Mouse (Mus musculus): ENCODE measurements around the gene F13a1. TPM values are rescaled to one million over a fixed set of nuclear protein-coding genes. Genes with fewer than 3 reads are reported as not detected.

The F13a1 gene
- polyA plus RNA-seq, 1 experiment from 2014 or later: 10.1 TPM

DNA sequence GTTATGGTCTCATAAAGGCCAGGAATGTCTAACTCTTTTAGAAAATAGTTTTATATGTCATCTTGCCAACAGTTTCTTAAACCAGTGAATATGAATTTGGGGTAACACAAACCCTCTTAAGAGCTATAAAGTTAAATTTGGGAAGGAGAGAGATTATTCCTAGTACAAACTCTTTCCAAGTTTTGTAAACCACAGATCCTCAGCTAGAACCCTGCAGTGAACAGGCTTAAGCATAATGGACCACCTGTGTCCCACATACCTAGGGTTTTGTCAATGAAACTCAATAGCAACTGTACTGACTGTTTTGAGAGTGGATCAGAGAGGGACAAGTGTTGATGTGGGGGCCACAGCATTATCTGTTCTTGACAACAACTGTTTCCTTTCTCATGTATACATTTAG lies 96.4 kb downstream of the F13a1 start:
- ATAC-seq (replicated peaks; ENCODE audit: insufficient number of reproducible peaks, insufficient read depth, low FRiP score, low read depth): no peak
- H3K4me3 ChIP-seq: no peak overlapping the region
- no peaks in the 10 kb centered on the region for H3K27me3 ChIP-seq
- no peaks in the 10 kb centered on the region for H3K4me1 ChIP-seq (replicated peaks)
- no peak overlapping the region for H3K27ac ChIP-seq
- no peaks in the 10 kb centered on the region for H3K9me3 ChIP-seq (replicated peaks)
- H3K36me3 ChIP-seq: no peaks in the 10 kb centered on the region
- no peak overlapping the region for H3K9ac ChIP-seq
- no peak overlapping the region for H3K4me2 ChIP-seq

- Histone ChIP-seq H3K27ac (no peak overlapping the region), H3K4me2 (no peak overlapping the region), H3K36me3 (no peaks in the 10 kb centered on the region), H3K4me3 (no peak overlapping the region), H3K9ac (no peak overlapping the region), H3K27me3 (no peaks in the 10 kb centered on the region), H3K9me3 (replicated peaks) (no peaks in the 10 kb centered on the region), H3K4me1 (replicated peaks) (no peaks in the 10 kb centered on the region)
- 81% methylated on average over 3 of the region's 3 CpGs for WGBS
- no peak for ATAC-seq (replicated peaks; ENCODE audit: insufficient number of reproducible peaks, insufficient read depth, low FRiP score, low read depth)
These were observed 108.2 kb downstream of the F13a1 start for GRCm38 (mm10) chr13:36941891-36942290.

GRCm38 (mm10) chr13:36932066-36932465 lies 118.0 kb downstream of the F13a1 start:
- H3K27me3 ChIP-seq: no peaks in the 10 kb centered on the region
- H3K36me3 ChIP-seq: no peaks in the 10 kb centered on the region
- H3K27ac ChIP-seq: no peak overlapping the region
- H3K4me1 ChIP-seq (replicated peaks): no peaks in the 10 kb centered on the region
- no peak for ATAC-seq (replicated peaks; ENCODE audit: insufficient number of reproducible peaks, insufficient read depth, low FRiP score, low read depth)
- 85% methylated on average over 9 of the region's 9 CpGs for WGBS
- H3K9me3 ChIP-seq (replicated peaks): no peaks in the 10 kb centered on the region
- H3K4me2 ChIP-seq: no peak overlapping the region
- H3K4me3 ChIP-seq: no peak overlapping the region
- no peak overlapping the region for H3K9ac ChIP-seq

DNA sequence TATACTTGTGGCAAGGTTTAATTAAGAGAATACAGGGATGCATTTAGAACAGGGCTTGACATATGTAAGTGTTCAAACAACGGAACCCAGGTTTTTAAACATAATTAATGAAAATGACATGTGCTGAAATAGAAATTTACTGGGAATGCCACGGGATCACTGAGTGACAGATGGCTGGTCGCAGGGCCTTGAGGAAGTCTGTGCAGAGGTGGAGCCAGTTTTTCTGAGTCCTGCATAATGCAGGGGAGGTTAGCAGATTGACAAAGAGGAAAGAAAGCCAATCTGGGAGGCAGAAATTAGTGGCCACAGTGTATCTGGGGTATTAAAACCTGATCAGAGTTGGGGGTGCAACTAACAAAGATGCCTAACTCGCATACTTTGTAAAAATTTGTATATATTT lies 130.3 kb downstream of the F13a1 start:
- Histone ChIP-seq H3K9ac (no peak overlapping the region), H3K27ac (no peak overlapping the region), H3K27me3 (no peaks in the 10 kb centered on the region), H3K4me3 (no peak overlapping the region), H3K4me2 (no peak overlapping the region), H3K36me3 (no peaks in the 10 kb centered on the region), H3K4me1 (replicated peaks) (no peaks in the 10 kb centered on the region), H3K9me3 (replicated peaks) (no peaks in the 10 kb centered on the region)
- 76% methylated on average over 4 of the region's 4 CpGs for WGBS
- no peak for ATAC-seq (replicated peaks; ENCODE audit: insufficient number of reproducible peaks, insufficient read depth, low FRiP score, low read depth)

DNA sequence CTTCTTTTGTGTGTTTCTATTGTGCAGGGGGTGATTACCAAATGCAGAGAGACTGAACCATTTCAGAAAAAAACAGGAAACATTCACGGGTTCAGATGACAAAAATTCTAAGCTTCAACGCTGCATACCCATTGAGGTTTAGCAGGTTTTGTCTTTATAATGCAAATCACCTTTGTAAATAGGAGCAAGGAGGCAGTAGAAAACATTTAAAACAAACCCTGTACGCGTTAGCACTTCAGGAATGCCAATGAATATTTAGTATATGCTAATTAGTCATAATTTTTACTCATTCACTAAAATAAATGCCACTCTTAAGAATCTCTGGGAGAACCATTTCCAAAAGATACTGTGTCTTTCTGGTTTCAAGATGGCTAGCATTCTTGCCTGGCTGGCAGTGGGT lies 146.2 kb downstream of the F13a1 start:
- Histone ChIP-seq H3K4me3 (no peak overlapping the region), H3K36me3 (no peaks in the 10 kb centered on the region), H3K27ac (no peak overlapping the region), H3K9me3 (replicated peaks) (no peaks in the 10 kb centered on the region), H3K4me1 (replicated peaks) (peaks cover 10% of the 10 kb centered on the region; the same call in 1 of the 2 replicates), H3K27me3 (no peaks in the 10 kb centered on the region), H3K9ac (no peak overlapping the region), H3K4me2 (no peak overlapping the region)
- 52% methylated on average over 4 of the region's 4 CpGs for WGBS
- ATAC-seq (replicated peaks; ENCODE audit: insufficient number of reproducible peaks, insufficient read depth, low FRiP score, low read depth): no peak

DNA sequence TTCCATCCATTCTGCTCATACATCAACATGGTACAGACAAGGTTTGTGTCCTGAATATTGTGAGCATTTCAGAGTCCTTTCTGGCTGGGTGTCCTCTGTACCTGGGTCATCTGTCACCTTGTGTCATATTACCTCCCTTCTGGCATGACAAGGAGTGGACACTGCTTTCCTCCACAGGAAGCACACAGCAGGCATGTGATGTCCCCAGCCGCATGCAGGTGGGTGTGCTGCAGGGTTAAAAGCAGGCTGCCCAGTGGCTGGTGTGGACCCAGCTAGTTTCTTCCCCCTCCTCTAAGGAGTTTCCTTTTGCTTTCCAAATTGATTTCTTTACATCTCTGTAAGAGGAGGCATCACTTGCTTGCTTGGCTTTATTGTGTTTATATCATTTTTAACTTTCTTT lies 146.6 kb downstream of the F13a1 start:
- no peak overlapping the region for H3K9ac ChIP-seq
- H3K9me3 ChIP-seq (replicated peaks): no peaks in the 10 kb centered on the region
- H3K27ac ChIP-seq: no peak overlapping the region
- no peak overlapping the region for H3K4me3 ChIP-seq
- H3K4me2 ChIP-seq: no peak overlapping the region
- H3K36me3 ChIP-seq: no peaks in the 10 kb centered on the region
- H3K27me3 ChIP-seq: no peaks in the 10 kb centered on the region
- 71% methylated on average over 1 of the region's 1 CpGs for WGBS
- no peak for ATAC-seq (replicated peaks; ENCODE audit: insufficient number of reproducible peaks, insufficient read depth, low FRiP score, low read depth)
- peaks cover 10% of the 10 kb centered on the region; the same call in 1 of the 2 replicates for H3K4me1 ChIP-seq (replicated peaks)

DNA sequence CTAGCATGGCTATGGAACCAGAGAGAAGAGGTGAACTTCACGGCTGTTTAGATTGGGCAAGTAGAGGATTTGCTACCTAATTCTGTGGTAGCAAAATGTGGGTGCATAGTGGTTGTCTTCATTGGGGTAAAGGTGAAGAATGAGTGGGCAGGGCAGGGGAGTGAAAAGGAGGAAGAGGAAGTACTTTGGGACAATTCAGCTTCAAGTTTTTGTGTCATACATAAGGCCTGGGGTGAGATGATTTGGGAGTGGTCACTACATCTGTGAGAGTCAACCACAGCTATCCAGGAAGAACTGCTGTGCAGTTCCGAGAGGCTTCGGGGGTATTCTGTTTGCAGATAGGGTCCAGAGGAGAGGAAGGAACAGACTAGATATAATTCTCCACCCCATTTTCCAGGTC lies 148.4 kb downstream of the F13a1 start:
- no peak for ATAC-seq (replicated peaks; ENCODE audit: insufficient number of reproducible peaks, insufficient read depth, low FRiP score, low read depth)
- 71% methylated on average over 3 of the region's 3 CpGs for WGBS

DNA sequence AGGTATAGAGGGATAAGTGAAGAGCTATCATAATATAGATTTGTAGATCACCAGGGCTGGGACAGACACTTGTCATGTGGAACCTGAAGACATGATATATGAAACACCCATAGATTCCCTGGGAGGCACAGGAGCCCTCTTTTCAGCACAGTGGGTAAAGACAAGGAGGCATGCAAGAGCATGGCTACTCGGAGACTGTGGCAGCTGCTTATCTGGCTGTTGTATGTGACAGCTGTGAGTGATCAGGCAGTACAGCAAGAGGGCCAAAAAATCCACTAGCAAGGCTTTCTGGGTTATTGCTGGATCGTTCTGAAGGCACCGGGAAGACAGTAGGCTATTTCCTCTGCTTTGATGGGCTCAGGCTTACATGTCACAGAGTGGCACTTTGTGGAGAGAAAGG lies 149.0 kb downstream of the F13a1 start:
- H3K9ac ChIP-seq: no peak overlapping the region
- H3K4me3 ChIP-seq: no peak overlapping the region
- 21% methylated on average over 3 of the region's 3 CpGs for WGBS
- no peak overlapping the region for H3K27ac ChIP-seq
- H3K36me3 ChIP-seq: no peaks in the 10 kb centered on the region
- no peak for ATAC-seq (replicated peaks; ENCODE audit: insufficient number of reproducible peaks, insufficient read depth, low FRiP score, low read depth)
- no peak overlapping the region for H3K4me2 ChIP-seq
- H3K9me3 ChIP-seq (replicated peaks): no peaks in the 10 kb centered on the region
- H3K27me3 ChIP-seq: no peaks in the 10 kb centered on the region
- H3K4me1 ChIP-seq (replicated peaks): peaks cover 10% of the 10 kb centered on the region; the same call in 1 of the 2 replicates

More for the DNA sequence above, 148.4 kb downstream of the F13a1 start:
- Histone ChIP-seq H3K4me3 (no peak overlapping the region), H3K4me2 (no peak overlapping the region), H3K27ac (no peak overlapping the region), H3K4me1 (replicated peaks) (peaks cover 10% of the 10 kb centered on the region; the same call in 1 of the 2 replicates), H3K36me3 (no peaks in the 10 kb centered on the region), H3K9me3 (replicated peaks) (no peaks in the 10 kb centered on the region), H3K27me3 (no peaks in the 10 kb centered on the region), H3K9ac (no peak overlapping the region)

GRCm38 (mm10) chr13:36896061-36896460 lies 154.0 kb downstream of the F13a1 start:
- H3K4me2 ChIP-seq: no peak overlapping the region
- 43% methylated on average over 3 of the region's 3 CpGs for WGBS
- no peak overlapping the region for H3K4me3 ChIP-seq
- no peaks in the 10 kb centered on the region for H3K27me3 ChIP-seq
- peaks cover 7% of the 10 kb centered on the region; the same call in 1 of the 2 replicates for H3K4me1 ChIP-seq (replicated peaks)
- H3K27ac ChIP-seq: no peak overlapping the region
- H3K9ac ChIP-seq: no peak overlapping the region
- H3K9me3 ChIP-seq (replicated peaks): no peaks in the 10 kb centered on the region
- H3K36me3 ChIP-seq: no peaks in the 10 kb centered on the region
- no peak for ATAC-seq (replicated peaks; ENCODE audit: insufficient number of reproducible peaks, insufficient read depth, low FRiP score, low read depth)

DNA sequence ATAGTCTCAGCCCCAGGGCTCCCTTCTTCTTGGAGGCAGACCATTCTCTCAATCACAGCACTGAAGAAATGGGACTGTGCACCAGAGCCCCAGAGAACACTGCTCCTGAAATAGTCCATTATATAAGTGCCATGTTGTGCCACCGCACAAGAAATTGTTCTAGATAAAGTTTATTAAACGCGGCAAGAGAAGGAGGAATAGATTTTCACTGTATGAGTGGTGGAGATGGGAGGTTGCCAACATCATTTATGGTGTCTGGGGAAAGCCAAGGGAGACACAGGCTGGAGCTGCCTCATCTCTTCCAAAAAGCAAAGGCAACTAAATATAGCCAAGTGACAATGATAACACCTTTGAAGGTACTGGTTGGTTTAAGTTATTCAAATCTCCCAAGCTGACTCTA lies 156.3 kb downstream of the F13a1 start:
- Histone ChIP-seq H3K27me3 (no peaks in the 10 kb centered on the region), H3K9ac (no peak overlapping the region), H3K27ac (no peak overlapping the region), H3K4me1 (replicated peaks) (no peaks in the 10 kb centered on the region), H3K9me3 (replicated peaks) (no peaks in the 10 kb centered on the region), H3K4me3 (no peak overlapping the region), H3K36me3 (no peaks in the 10 kb centered on the region), H3K4me2 (no peak overlapping the region)
- WGBS: 84% methylated on average over 3 of the region's 3 CpGs
- ATAC-seq (replicated peaks; ENCODE audit: insufficient number of reproducible peaks, insufficient read depth, low FRiP score, low read depth): no peak

DNA sequence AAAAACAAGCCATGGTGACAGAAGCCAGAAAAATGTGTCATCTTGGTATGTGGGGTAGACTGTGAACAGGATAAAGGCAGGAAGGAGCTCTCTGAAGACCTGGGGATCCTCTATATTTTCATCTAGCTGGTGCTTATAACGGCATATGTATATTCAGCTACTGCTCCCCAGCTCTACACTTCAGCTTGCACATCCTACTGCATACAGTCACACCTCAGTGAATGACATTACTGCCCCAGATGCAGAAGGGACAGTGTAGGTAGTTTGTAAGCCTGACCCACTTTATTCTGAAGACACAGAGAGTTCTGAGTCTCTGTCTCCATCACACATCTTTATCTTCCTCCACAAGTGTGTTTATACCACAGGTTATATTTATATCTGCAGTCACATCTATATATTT lies 157.8 kb downstream of the F13a1 start:
- WGBS: 81% methylated on average over 1 of the region's 1 CpGs
- Histone ChIP-seq H3K27ac (no peak overlapping the region), H3K9me3 (replicated peaks) (no peaks in the 10 kb centered on the region), H3K4me1 (replicated peaks) (no peaks in the 10 kb centered on the region), H3K36me3 (no peaks in the 10 kb centered on the region), H3K4me3 (no peak overlapping the region), H3K27me3 (no peaks in the 10 kb centered on the region), H3K9ac (no peak overlapping the region), H3K4me2 (no peak overlapping the region)
- ATAC-seq (replicated peaks; ENCODE audit: insufficient number of reproducible peaks, insufficient read depth, low FRiP score, low read depth): no peak

DNA sequence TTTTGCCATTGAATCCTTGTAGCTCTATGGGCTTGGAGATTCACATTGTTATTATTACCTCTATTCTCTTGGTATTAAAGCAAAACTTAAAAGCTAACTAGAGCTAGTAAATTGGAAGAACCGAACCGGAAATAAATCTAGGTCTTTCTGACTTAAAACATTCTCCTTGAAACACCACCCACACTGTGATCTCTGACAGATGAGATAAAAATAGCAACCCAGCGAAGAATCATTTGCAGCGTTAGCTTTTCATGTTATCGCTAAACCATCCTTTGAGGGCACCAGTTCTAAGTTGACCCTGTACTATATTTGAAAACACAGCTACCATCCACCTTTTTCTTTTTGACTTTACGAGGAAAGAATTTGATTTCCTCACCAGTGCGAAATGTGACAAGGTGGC lies 164.1 kb downstream of the F13a1 start:
- Histone ChIP-seq H3K4me3 (no peak overlapping the region), H3K27me3 (no peaks in the 10 kb centered on the region), H3K4me1 (replicated peaks) (no peaks in the 10 kb centered on the region), H3K4me2 (no peak overlapping the region), H3K27ac (no peak overlapping the region), H3K36me3 (no peaks in the 10 kb centered on the region), H3K9me3 (replicated peaks) (no peaks in the 10 kb centered on the region), H3K9ac (no peak overlapping the region)
- WGBS: 62% methylated on average over 7 of the region's 7 CpGs
- no peak for ATAC-seq (replicated peaks; ENCODE audit: insufficient number of reproducible peaks, insufficient read depth, low FRiP score, low read depth)

Measured in heart, embryonic 15.5 days (tissue).